Mouse (Mus musculus): ENCODE results near the gene Map3k5. TPM values are rescaled to one million over a fixed set of nuclear protein-coding genes. Genes with fewer than 3 reads are reported as not detected.

The Map3k5 gene
- total and polyA plus RNA-seq, 2 experiments from 2014 or later: 0.91 to 5.5 TPM

DNA sequence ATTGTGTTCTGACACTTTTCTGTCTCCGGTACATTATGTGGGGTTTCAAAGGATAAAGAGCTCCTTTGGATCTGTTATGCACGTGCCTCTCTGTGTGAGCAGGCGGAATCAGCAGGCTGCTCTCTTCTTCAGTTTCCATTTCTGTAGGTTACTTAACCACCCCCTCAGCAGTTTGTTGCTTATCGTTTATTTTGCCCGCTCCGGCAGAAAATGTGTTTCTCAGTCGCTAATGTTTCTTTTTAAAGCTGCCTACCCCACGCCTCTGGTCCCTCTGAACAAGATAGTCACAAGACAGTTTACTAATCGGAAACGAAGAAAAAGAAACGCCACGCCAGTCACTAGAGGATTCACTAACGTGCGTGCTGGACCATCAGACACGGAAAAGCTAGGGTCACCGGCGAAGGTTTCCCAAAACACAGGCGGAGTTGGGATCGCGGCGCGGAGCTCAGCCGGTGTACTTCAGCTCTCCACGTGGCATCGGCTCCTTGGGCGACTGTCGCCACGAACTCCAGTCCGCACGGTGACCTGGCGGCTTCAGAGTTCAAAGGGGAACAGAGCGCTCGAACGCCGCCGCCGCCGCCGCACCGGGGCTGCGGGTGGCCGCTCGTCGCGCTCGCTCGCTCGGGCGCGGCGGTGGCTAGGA, 214.0 kb downstream of the Map3k5 start, which contains the start of gene Map7:
TSS of gene Map7 (plus strand) at position 342 of the 643 bp plus-strand sequence.
- H3K27me3 ChIP-seq (ENCODE audit: insufficient read depth, low read length): peaks cover 10% of the 10 kb centered on the region; the same call in 1 of the 2 replicates
- peak within 1 kb of the TSS; percentile 62 for H3K4me3 ChIP-seq (ENCODE audit: low read length)
- WGBS: 4% methylated on average over 51 of the region's 51 CpGs
- peak within 1 kb of the TSS; percentile 55 for H3K27ac ChIP-seq
- no peaks in the 10 kb centered on the region for H3K9me3 ChIP-seq (ENCODE audit: low read length)
- H3K36me3 ChIP-seq (ENCODE audit: insufficient read depth, low read length): no peaks in the 10 kb centered on the region
- peak within 1 kb of the TSS; percentile 93 for H3K4me2 ChIP-seq (ENCODE audit: low read depth, low read length)
- TF ChIP-seq CTCF (IDR thresholded peaks at IDR 0.05; ENCODE audit: low read depth): no peak
- no peak for DNase-seq (ENCODE audit: low spot score)
- peak within 1 kb of the TSS; percentile 65 for H3K9ac ChIP-seq (replicated peaks; ENCODE audit: low read length)
- no peak for ATAC-seq
- no peaks in the 10 kb centered on the region for H3K4me1 ChIP-seq (ENCODE audit: insufficient read depth, low read length)

DNA sequence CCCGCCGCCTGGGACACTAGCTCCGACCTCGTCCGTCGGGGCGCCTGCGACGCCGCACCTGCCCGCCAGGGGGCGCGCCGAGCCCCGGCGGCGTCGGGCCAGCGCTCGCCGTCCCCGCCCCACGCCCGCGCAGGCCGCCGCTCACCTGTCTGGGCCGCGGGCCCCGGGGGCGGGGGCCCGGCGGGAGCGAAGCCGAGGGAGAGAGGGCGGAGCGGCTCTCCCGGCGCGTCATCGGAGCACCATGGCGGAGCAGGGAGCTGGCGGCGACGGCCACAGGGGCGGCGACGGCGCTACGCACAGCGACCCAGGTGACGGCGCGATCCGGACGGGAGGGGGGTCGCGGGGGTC, 214.5 kb downstream of the Map3k5 start:
- peak overlapping the region; percentile 93 for H3K4me2 ChIP-seq (ENCODE audit: low read depth, low read length)
- H3K9ac ChIP-seq (replicated peaks; ENCODE audit: low read length): peak overlapping the region; percentile 65
- ATAC-seq (peak; percentile 80), DNase-seq (ENCODE audit: low spot score) (peak; percentile 49)
- WGBS: 4% methylated on average over 31 of the region's 58 CpGs
- peak overlapping the region; percentile 62 for H3K4me3 ChIP-seq (ENCODE audit: low read length)
- H3K27ac ChIP-seq: 0 out of 2 replicates have a peak overlapping the region, but pooled peaks have one; percentile 55
- no peaks in the 10 kb centered on the region for H3K4me1 ChIP-seq (ENCODE audit: insufficient read depth, low read length)
- no peaks in the 10 kb centered on the region for H3K36me3 ChIP-seq (ENCODE audit: insufficient read depth, low read length)
- TF ChIP-seq CTCF (IDR thresholded peaks at IDR 0.05; ENCODE audit: low read depth): no peak
- peaks cover 10% of the 10 kb centered on the region; the same call in 1 of the 2 replicates for H3K27me3 ChIP-seq (ENCODE audit: insufficient read depth, low read length)
- no peaks in the 10 kb centered on the region for H3K9me3 ChIP-seq (ENCODE audit: low read length)

GRCm38 (mm10) chr10:20149121-20149834, 215.0 kb downstream of the Map3k5 start:
- peaks cover 10% of the 10 kb centered on the region; the same call in 1 of the 2 replicates for H3K27me3 ChIP-seq (ENCODE audit: insufficient read depth, low read length)
- peak; percentile 51 for DNase-seq (ENCODE audit: low spot score)
- peak; percentile 66 for ATAC-seq
- H3K27ac ChIP-seq: peak overlapping the region; percentile 55
- no peak for TF ChIP-seq CTCF (IDR thresholded peaks at IDR 0.05; ENCODE audit: low read depth)
- peak overlapping the region; percentile 62 for H3K4me3 ChIP-seq (ENCODE audit: low read length)
- WGBS: under 1% methylated on average over 53 of the region's 74 CpGs
- peak overlapping the region; percentile 65 for H3K9ac ChIP-seq (replicated peaks; ENCODE audit: low read length)
- peak overlapping the region; percentile 93 for H3K4me2 ChIP-seq (ENCODE audit: low read depth, low read length)
- H3K9me3 ChIP-seq (ENCODE audit: low read length): no peaks in the 10 kb centered on the region
- H3K4me1 ChIP-seq (ENCODE audit: insufficient read depth, low read length): no peaks in the 10 kb centered on the region
- H3K36me3 ChIP-seq (ENCODE audit: insufficient read depth, low read length): no peaks in the 10 kb centered on the region

DNA sequence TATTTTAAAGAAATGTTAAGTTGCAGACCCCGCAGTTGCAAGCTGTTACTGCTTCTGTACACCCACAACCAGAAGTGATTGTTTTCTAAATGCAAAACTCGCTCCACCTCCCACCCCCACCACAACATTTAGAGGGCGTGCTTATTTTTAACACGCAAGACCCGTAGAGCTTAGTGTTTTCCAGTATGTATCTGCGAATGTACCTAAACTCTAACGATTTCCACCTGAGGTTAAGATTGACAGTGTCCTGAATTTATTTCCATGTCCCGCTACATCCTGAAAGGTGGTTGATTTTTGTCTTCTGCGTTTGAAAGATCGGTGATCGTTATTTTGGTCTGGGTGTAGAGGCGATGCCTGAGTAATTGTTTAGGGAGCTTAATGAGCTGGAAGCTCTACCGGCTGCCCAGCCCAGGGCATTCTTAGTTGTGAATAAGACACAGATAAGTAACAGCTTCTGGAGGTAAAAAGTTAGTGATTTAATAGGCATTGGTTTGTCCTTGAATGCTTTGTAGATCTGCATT, 215.6 kb downstream of the Map3k5 start:
- ATAC-seq (no peak), DNase-seq (ENCODE audit: low spot score) (peak; percentile 6)
- peak overlapping the region; percentile 65; the same call in 1 of the 2 replicates for H3K9ac ChIP-seq (replicated peaks; ENCODE audit: low read length)
- no peaks in the 10 kb centered on the region for H3K36me3 ChIP-seq (ENCODE audit: insufficient read depth, low read length)
- no peaks in the 10 kb centered on the region for H3K9me3 ChIP-seq (ENCODE audit: low read length)
- H3K27me3 ChIP-seq (ENCODE audit: insufficient read depth, low read length): peaks cover 10% of the 10 kb centered on the region; the same call in 1 of the 2 replicates
- no peaks in the 10 kb centered on the region for H3K4me1 ChIP-seq (ENCODE audit: insufficient read depth, low read length)
- H3K4me2 ChIP-seq (ENCODE audit: low read depth, low read length): peak overlapping the region; percentile 93
- 1% methylated on average over 13 of the region's 13 CpGs for WGBS
- H3K4me3 ChIP-seq (ENCODE audit: low read length): peak overlapping the region; percentile 62
- H3K27ac ChIP-seq: no peak overlapping the region; the same call in 1 of the 2 replicates
- TF ChIP-seq CTCF (IDR thresholded peaks at IDR 0.05; ENCODE audit: low read depth): no peak

- Histone ChIP-seq H3K4me1 (ENCODE audit: insufficient read depth, low read length) (no peaks in the 10 kb centered on the region), H3K4me2 (ENCODE audit: low read depth, low read length) (no peak overlapping the region), H3K36me3 (ENCODE audit: insufficient read depth, low read length) (no peaks in the 10 kb centered on the region), H3K9ac (replicated peaks; ENCODE audit: low read length) (no peak overlapping the region), H3K9me3 (ENCODE audit: low read length) (no peaks in the 10 kb centered on the region), H3K27me3 (ENCODE audit: insufficient read depth, low read length) (peaks cover 10% of the 10 kb centered on the region; the same call in 1 of the 2 replicates), H3K27ac (no peak overlapping the region), H3K4me3 (ENCODE audit: low read length) (no peak overlapping the region)
- DNase-seq (ENCODE audit: low spot score) (peak; percentile 51), ATAC-seq (no peak)
- peak; percentile 72 for TF ChIP-seq CTCF (IDR thresholded peaks at IDR 0.05; ENCODE audit: low read depth)
- 84% methylated on average over 1 of the region's 1 CpGs for WGBS
Measured at GRCm38 (mm10) chr10:20152131-20152530, 217.9 kb downstream of the Map3k5 start.

DNA sequence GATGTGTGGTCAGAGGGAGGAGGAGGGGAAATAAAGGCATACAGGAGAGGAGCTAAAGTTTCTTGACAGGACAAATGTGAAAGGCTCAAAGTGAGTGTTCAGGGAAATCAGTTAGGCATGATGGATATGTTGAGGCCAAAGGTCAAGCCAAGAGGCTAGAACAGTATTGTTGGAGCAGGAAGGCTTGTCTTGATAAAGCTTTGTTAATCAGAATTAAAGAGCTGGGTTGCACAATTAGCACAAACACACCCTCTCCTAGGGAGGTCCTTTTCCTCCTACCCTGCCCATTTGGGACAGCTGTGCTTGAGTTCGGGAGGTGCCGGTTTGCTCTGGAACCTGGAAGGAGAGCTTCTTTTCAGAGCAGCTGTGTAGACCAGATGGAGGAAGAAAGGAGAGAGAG, 219.2 kb downstream of the Map3k5 start:
- H3K27ac ChIP-seq: no peak overlapping the region
- peaks cover 4% of the 10 kb centered on the region; the same call in 1 of the 2 replicates for H3K27me3 ChIP-seq (ENCODE audit: insufficient read depth, low read length)
- no peak for TF ChIP-seq CTCF (IDR thresholded peaks at IDR 0.05; ENCODE audit: low read depth)
- H3K4me2 ChIP-seq (ENCODE audit: low read depth, low read length): no peak overlapping the region
- H3K4me1 ChIP-seq (ENCODE audit: insufficient read depth, low read length): no peaks in the 10 kb centered on the region
- H3K9me3 ChIP-seq (ENCODE audit: low read length): no peaks in the 10 kb centered on the region
- DNase-seq (ENCODE audit: low spot score): no peak
- WGBS: 31% methylated on average over 2 of the region's 2 CpGs
- H3K9ac ChIP-seq (replicated peaks; ENCODE audit: low read length): no peak overlapping the region
- H3K36me3 ChIP-seq (ENCODE audit: insufficient read depth, low read length): no peaks in the 10 kb centered on the region
- no peak for ATAC-seq
- H3K4me3 ChIP-seq (ENCODE audit: low read length): no peak overlapping the region
